Mouse (Mus musculus): ENCODE results near the gene Sema3a. TPM values are rescaled to one million over a fixed set of nuclear protein-coding genes. Genes with fewer than 3 reads are reported as not detected.

The Sema3a gene
- polyA plus RNA-seq, 1 experiment from 2014 or later = 24.9 TPM

GRCm38 (mm10) chr5:13505839-13506499 lies 380.8 kb downstream of the Sema3a start:
- Histone ChIP-seq H3K27me3 (replicated peaks; ENCODE audit: control insufficient read depth, insufficient read depth, low read length) (no peaks in the 10 kb centered on the region), H3K36me3 (ENCODE audit: control insufficient read depth, insufficient read depth, low read length) (no peaks in the 10 kb centered on the region), H3K27ac (ENCODE audit: low read depth) (no peak overlapping the region), H3K9me3 (ENCODE audit: control insufficient read depth, low read length) (no peaks in the 10 kb centered on the region), H3K4me3 (ENCODE audit: low read depth, low read length) (no peak overlapping the region), H3K9ac (ENCODE audit: low read length) (no peak overlapping the region), H3K4me2 (ENCODE audit: low read length) (no peak overlapping the region), H3K4me1 (replicated peaks; ENCODE audit: control insufficient read depth, insufficient read depth, low read length) (no peaks in the 10 kb centered on the region)
- ATAC-seq (replicated peaks; ENCODE audit: low FRiP score, low TSS enrichment, low read depth) = no peak
- no peak for DNase-seq (ENCODE audit: low spot score)
- 61% methylated on average over 4 of the region's 4 CpGs for WGBS

DNA sequence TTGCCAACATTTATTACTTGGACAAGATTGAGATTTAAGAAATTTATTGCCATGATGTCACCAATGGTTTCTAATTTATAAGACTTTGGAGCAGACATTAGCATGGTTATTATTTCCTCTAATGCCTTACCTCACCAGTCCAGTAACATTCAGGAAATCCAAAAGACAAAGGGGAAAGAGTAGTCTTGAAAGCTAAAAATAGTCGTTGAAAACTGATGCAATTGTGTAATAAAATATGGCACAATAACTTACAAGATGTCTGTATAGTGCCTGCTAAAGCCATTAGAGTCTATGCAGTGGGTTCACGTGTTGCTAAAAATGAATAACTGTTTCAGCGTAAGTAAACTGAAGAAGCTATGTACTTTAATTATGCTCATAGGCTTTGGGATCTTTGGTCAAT lies 383.9 kb downstream of the Sema3a start:
- Histone ChIP-seq H3K9me3 (ENCODE audit: control insufficient read depth, low read length) (no peaks in the 10 kb centered on the region), H3K4me2 (ENCODE audit: low read length) (no peak overlapping the region), H3K27me3 (replicated peaks; ENCODE audit: control insufficient read depth, insufficient read depth, low read length) (no peaks in the 10 kb centered on the region), H3K9ac (ENCODE audit: low read length) (no peak overlapping the region), H3K27ac (ENCODE audit: low read depth) (no peak overlapping the region), H3K4me3 (ENCODE audit: low read depth, low read length) (no peak overlapping the region), H3K36me3 (ENCODE audit: control insufficient read depth, insufficient read depth, low read length) (no peaks in the 10 kb centered on the region), H3K4me1 (replicated peaks; ENCODE audit: control insufficient read depth, insufficient read depth, low read length) (no peaks in the 10 kb centered on the region)
- ATAC-seq (replicated peaks; ENCODE audit: low FRiP score, low TSS enrichment, low read depth) = no peak
- WGBS = 72% methylated on average over 3 of the region's 3 CpGs
- no peak for DNase-seq (ENCODE audit: low spot score)

GRCm38 (mm10) chr5:13517018-13517417 lies 391.8 kb downstream of the Sema3a start:
- Histone ChIP-seq H3K4me1 (replicated peaks; ENCODE audit: control insufficient read depth, insufficient read depth, low read length) (no peaks in the 10 kb centered on the region), H3K27me3 (replicated peaks; ENCODE audit: control insufficient read depth, insufficient read depth, low read length) (no peaks in the 10 kb centered on the region), H3K27ac (ENCODE audit: low read depth) (no peak overlapping the region), H3K9me3 (ENCODE audit: control insufficient read depth, low read length) (no peaks in the 10 kb centered on the region), H3K9ac (ENCODE audit: low read length) (no peak overlapping the region), H3K4me3 (ENCODE audit: low read depth, low read length) (no peak overlapping the region), H3K36me3 (ENCODE audit: control insufficient read depth, insufficient read depth, low read length) (no peaks in the 10 kb centered on the region), H3K4me2 (ENCODE audit: low read length) (no peak overlapping the region)
- DNase-seq (ENCODE audit: low spot score) (no peak), ATAC-seq (replicated peaks; ENCODE audit: low FRiP score, low TSS enrichment, low read depth) (no peak)
- 81% methylated on average over 4 of the region's 4 CpGs for WGBS

DNA sequence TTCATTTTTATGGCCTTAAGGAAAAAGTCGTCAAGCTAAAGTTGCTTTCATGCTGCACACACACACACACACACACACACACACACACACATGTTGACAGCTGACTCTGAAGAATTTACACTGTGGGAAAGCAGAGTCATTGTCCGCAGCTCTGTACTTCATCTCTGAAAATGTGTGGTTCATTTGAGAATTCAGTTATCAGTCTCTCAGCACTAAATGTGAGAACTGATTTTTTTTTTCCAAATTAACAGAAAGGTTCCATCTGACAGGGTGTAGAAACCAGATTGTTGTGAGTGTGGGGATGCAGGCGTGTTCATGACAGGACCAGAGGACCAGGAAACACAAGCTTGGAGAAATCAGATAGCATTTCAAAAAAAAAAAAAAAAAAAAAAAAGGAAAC lies 400.4 kb downstream of the Sema3a start:
- H3K4me1 ChIP-seq (replicated peaks; ENCODE audit: control insufficient read depth, insufficient read depth, low read length) = no peaks in the 10 kb centered on the region
- H3K36me3 ChIP-seq (ENCODE audit: control insufficient read depth, insufficient read depth, low read length) = no peaks in the 10 kb centered on the region
- H3K9ac ChIP-seq (ENCODE audit: low read length) = no peak overlapping the region
- H3K4me2 ChIP-seq (ENCODE audit: low read length) = no peak overlapping the region
- H3K4me3 ChIP-seq (ENCODE audit: low read depth, low read length) = no peak overlapping the region
- no peaks in the 10 kb centered on the region for H3K9me3 ChIP-seq (ENCODE audit: control insufficient read depth, low read length)
- DNase-seq (ENCODE audit: low spot score) (no peak), ATAC-seq (replicated peaks; ENCODE audit: low FRiP score, low TSS enrichment, low read depth) (no peak)
- H3K27ac ChIP-seq (ENCODE audit: low read depth) = no peak overlapping the region
- WGBS = 75% methylated on average over 3 of the region's 3 CpGs
- H3K27me3 ChIP-seq (replicated peaks; ENCODE audit: control insufficient read depth, insufficient read depth, low read length) = no peaks in the 10 kb centered on the region

- H3K4me3 ChIP-seq (ENCODE audit: low read depth, low read length) = no peak overlapping the region
- WGBS = 50% methylated on average over 7 of the region's 7 CpGs
- H3K27me3 ChIP-seq (replicated peaks; ENCODE audit: control insufficient read depth, insufficient read depth, low read length) = no peaks in the 10 kb centered on the region
- H3K9me3 ChIP-seq (ENCODE audit: control insufficient read depth, low read length) = no peaks in the 10 kb centered on the region
- H3K4me2 ChIP-seq (ENCODE audit: low read length) = no peak overlapping the region
- no peak overlapping the region for H3K9ac ChIP-seq (ENCODE audit: low read length)
- ATAC-seq (replicated peaks; ENCODE audit: low FRiP score, low TSS enrichment, low read depth) = no peak
- no peaks in the 10 kb centered on the region for H3K4me1 ChIP-seq (replicated peaks; ENCODE audit: control insufficient read depth, insufficient read depth, low read length)
- H3K27ac ChIP-seq (ENCODE audit: low read depth) = no peak overlapping the region
- DNase-seq (ENCODE audit: low spot score) = no peak
- H3K36me3 ChIP-seq (ENCODE audit: control insufficient read depth, insufficient read depth, low read length) = no peaks in the 10 kb centered on the region
These were observed 401.8 kb downstream of the Sema3a start for GRCm38 (mm10) chr5:13527037-13527464.

DNA sequence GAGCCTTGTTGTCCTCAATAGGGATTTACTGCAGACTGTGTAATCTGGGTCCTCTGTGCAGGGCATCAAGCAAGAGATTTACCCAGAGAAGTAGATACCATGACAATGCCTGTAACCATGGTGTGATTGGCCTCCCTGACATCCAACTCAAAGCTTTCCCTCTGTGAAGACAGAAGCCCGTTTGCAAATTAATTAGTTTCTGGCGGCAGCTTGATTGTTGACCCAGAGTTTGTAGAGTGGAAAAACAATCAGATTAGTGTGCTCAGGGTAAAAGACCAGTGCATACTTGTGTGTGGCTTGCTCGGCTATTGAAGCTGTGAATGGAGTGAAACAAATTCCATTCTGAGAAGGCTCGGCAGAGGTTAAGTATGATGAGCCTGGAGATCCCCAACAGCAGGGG lies 404.0 kb downstream of the Sema3a start:
- Histone ChIP-seq H3K27ac (ENCODE audit: low read depth) (no peak overlapping the region), H3K9me3 (ENCODE audit: control insufficient read depth, low read length) (no peaks in the 10 kb centered on the region), H3K27me3 (replicated peaks; ENCODE audit: control insufficient read depth, insufficient read depth, low read length) (no peaks in the 10 kb centered on the region), H3K36me3 (ENCODE audit: control insufficient read depth, insufficient read depth, low read length) (no peaks in the 10 kb centered on the region), H3K4me2 (ENCODE audit: low read length) (no peak overlapping the region), H3K4me1 (replicated peaks; ENCODE audit: control insufficient read depth, insufficient read depth, low read length) (no peaks in the 10 kb centered on the region), H3K9ac (ENCODE audit: low read length) (no peak overlapping the region), H3K4me3 (ENCODE audit: low read depth, low read length) (no peak overlapping the region)
- DNase-seq (ENCODE audit: low spot score) = no peak
- no peak for ATAC-seq (replicated peaks; ENCODE audit: low FRiP score, low TSS enrichment, low read depth)
- 40% methylated on average over 4 of the region's 4 CpGs for WGBS

- ATAC-seq (replicated peaks; ENCODE audit: low FRiP score, low TSS enrichment, low read depth) (no peak), DNase-seq (ENCODE audit: low spot score) (peak; percentile 57)
- no peak overlapping the region for H3K4me2 ChIP-seq (ENCODE audit: low read length)
- peaks cover 9% of the 10 kb centered on the region for H3K4me1 ChIP-seq (replicated peaks; ENCODE audit: control insufficient read depth, insufficient read depth, low read length)
- H3K27me3 ChIP-seq (replicated peaks; ENCODE audit: control insufficient read depth, insufficient read depth, low read length) = no peaks in the 10 kb centered on the region
- 19% methylated on average over 2 of the region's 2 CpGs for WGBS
- H3K9me3 ChIP-seq (ENCODE audit: control insufficient read depth, low read length) = no peaks in the 10 kb centered on the region
- no peak overlapping the region for H3K4me3 ChIP-seq (ENCODE audit: low read depth, low read length)
- H3K27ac ChIP-seq (ENCODE audit: low read depth) = peak overlapping the region; percentile 51
- H3K36me3 ChIP-seq (ENCODE audit: control insufficient read depth, insufficient read depth, low read length) = no peaks in the 10 kb centered on the region
- no peak overlapping the region for H3K9ac ChIP-seq (ENCODE audit: low read length)
These were observed 422.4 kb downstream of the Sema3a start for GRCm38 (mm10) chr5:13547472-13548209.

DNA sequence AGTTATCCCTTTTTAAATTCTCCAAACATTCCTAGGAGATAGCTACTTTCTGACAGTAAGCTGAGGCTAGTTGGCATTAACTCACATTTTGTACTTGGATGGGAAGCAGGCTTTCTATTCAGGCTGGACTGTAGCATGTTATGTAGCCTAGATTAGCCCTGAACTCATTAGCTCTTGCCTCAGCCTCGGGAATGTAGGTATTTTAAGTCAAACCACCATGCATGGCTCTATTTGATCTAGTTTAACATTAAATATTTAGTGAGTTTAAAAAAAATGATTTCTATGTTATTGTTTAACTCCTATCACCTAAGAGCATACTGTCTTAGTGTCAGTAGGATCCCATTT lies 423.0 kb downstream of the Sema3a start:
- Histone ChIP-seq H3K36me3 (ENCODE audit: control insufficient read depth, insufficient read depth, low read length) (no peaks in the 10 kb centered on the region), H3K27ac (ENCODE audit: low read depth) (0 out of 2 replicates have a peak overlapping the region, but pooled peaks have one; percentile 1), H3K4me3 (ENCODE audit: low read depth, low read length) (no peak overlapping the region), H3K9me3 (ENCODE audit: control insufficient read depth, low read length) (no peaks in the 10 kb centered on the region), H3K9ac (ENCODE audit: low read length) (no peak overlapping the region), H3K4me2 (ENCODE audit: low read length) (no peak overlapping the region), H3K27me3 (replicated peaks; ENCODE audit: control insufficient read depth, insufficient read depth, low read length) (no peaks in the 10 kb centered on the region), H3K4me1 (replicated peaks; ENCODE audit: control insufficient read depth, insufficient read depth, low read length) (peaks cover 9% of the 10 kb centered on the region)
- ATAC-seq (replicated peaks; ENCODE audit: low FRiP score, low TSS enrichment, low read depth) = no peak
- WGBS = 21% methylated on average over 1 of the region's 1 CpGs
- no peak for DNase-seq (ENCODE audit: low spot score)

GRCm38 (mm10) chr5:13549080-13549479 lies 423.9 kb downstream of the Sema3a start:
- H3K27me3 ChIP-seq (replicated peaks; ENCODE audit: control insufficient read depth, insufficient read depth, low read length) = no peaks in the 10 kb centered on the region
- H3K9ac ChIP-seq (ENCODE audit: low read length) = no peak overlapping the region
- H3K4me3 ChIP-seq (ENCODE audit: low read depth, low read length) = no peak overlapping the region
- ATAC-seq (replicated peaks; ENCODE audit: low FRiP score, low TSS enrichment, low read depth) = no peak
- DNase-seq (ENCODE audit: low spot score) = no peak
- no peaks in the 10 kb centered on the region for H3K36me3 ChIP-seq (ENCODE audit: control insufficient read depth, insufficient read depth, low read length)
- no peak overlapping the region for H3K4me2 ChIP-seq (ENCODE audit: low read length)
- H3K9me3 ChIP-seq (ENCODE audit: control insufficient read depth, low read length) = no peaks in the 10 kb centered on the region
- peaks cover 9% of the 10 kb centered on the region for H3K4me1 ChIP-seq (replicated peaks; ENCODE audit: control insufficient read depth, insufficient read depth, low read length)
- 78% methylated on average over 5 of the region's 5 CpGs for WGBS
- no peak overlapping the region for H3K27ac ChIP-seq (ENCODE audit: low read depth)

All from intestine, embryonic 14.5 days (tissue).